Mouse (Mus musculus) cerebellum, adult 2 months (tissue): ENCODE results near the gene Dnaja1. TPM values are rescaled to one million over a fixed set of nuclear protein-coding genes. Genes with fewer than 3 reads are reported as not detected.

Experiments used
- DNase-seq, 2 experiments: peaks; one replicate each; pipeline ENCODE4 v3.0.0; 2021
- H3K27ac ChIP-seq: fragments of 200-500 bp; 2 replicates; pipeline ENCODE4 v1.5.1; 2012; ENCODE audit warnings: low read length, control low read depth, inconsistent platforms; ENCODE audit not compliant: insufficient read depth
- H3K27me3 ChIP-seq: fragments of 200-500 bp; 2 replicates; pipeline ENCODE4 v1.6.1; 2012; ENCODE audit warnings: inconsistent platforms, mild to moderate bottlenecking, low read length, moderate library complexity; ENCODE audit not compliant: control insufficient read depth, insufficient read depth
- H3K4me1 ChIP-seq: fragments of 200-500 bp; 2 replicates; pipeline ENCODE4 v1.6.1; 2011; ENCODE audit warnings: low read length; ENCODE audit not compliant: control insufficient read depth, insufficient read depth
- H3K4me3 ChIP-seq: fragments of 200-500 bp; replicated peaks from 2 replicates; pipeline ENCODE3; 2011; ENCODE audit warnings: mild to moderate bottlenecking, low read depth, low read length, control low read depth; ENCODE audit not compliant: insufficient read depth
- CTCF ChIP-seq: fragments of 200-500 bp; IDR thresholded peaks from 2 replicates; pipeline ENCODE4 v1.5.1; 2011; ENCODE audit warnings: low read depth, mild to moderate bottlenecking, control low read depth, low read length, moderate library complexity, borderline replicate concordance; ENCODE audit not compliant: insufficient read depth
- POLR2A ChIP-seq: fragments of 200-500 bp; IDR thresholded peaks from 2 replicates; pipeline ENCODE4 v1.6.1; 2011; ENCODE audit warnings: low read length, control low read depth, borderline replicate concordance; ENCODE audit not compliant: insufficient read depth
- WGBS: fragments of 180-500 bp; shearing (Covaris S2); methylation state at CpG from one replicate; pipeline ENCODE4 v1.1.7; 2018; 5-methylcytosine and 5-hydroxymethylcytosine counted together
- polyA plus RNA-seq: library from polyadenylated mRNA; depleted of rRNA; stranded (reverse); fragments of >200 nt; gene quantifications from 2 replicates; pipeline ENCODE4 v1.2.3, GENCODE M21; 2012

Gene Dnaja1
- polyA plus RNA-seq, 1 experiment = 93.0 TPM

- Histone ChIP-seq H3K4me3 (peak overlapping the region; percentile 93), H3K27me3 (no peaks in the 10 kb centered on the region), H3K27ac (peak overlapping the region; percentile 94), H3K4me1 (peaks cover 3% of the 10 kb centered on the region; the same call in 1 of the 2 replicates)
- DNase-seq = peak in 1 of 2 experiments; percentile 70
- TF ChIP-seq CTCF (no peak), POLR2A (no peak)
- WGBS = under 1% methylated on average over 58 of the region's 62 CpGs
Measured at GRCm38 (mm10) chr4:40722687-40723460, 924 bp downstream of the Dnaja1 start.

- TF ChIP-seq CTCF = no peak
- no peak for TF ChIP-seq POLR2A
- 69% methylated on average over 7 of the region's 7 CpGs for WGBS
- DNase-seq = no peak
- peaks cover 3% of the 10 kb centered on the region; the same call in 1 of the 2 replicates for H3K4me1 ChIP-seq
- no peak overlapping the region for H3K4me3 ChIP-seq
- H3K27me3 ChIP-seq = no peaks in the 10 kb centered on the region
- H3K27ac ChIP-seq = no peak overlapping the region
Measured at GRCm38 (mm10) chr4:40725141-40725540, 3.2 kb downstream of the Dnaja1 start.

GRCm38 (mm10) chr4:40725554-40725953 is 3.6 kb downstream of the Dnaja1 start:
- Histone ChIP-seq H3K27ac (no peak overlapping the region), H3K4me1 (peaks cover 3% of the 10 kb centered on the region; the same call in 1 of the 2 replicates), H3K27me3 (no peaks in the 10 kb centered on the region), H3K4me3 (no peak overlapping the region)
- TF ChIP-seq POLR2A (no peak), CTCF (no peak)
- DNase-seq = no peak

- TF ChIP-seq POLR2A (no peak), CTCF (no peak)
- H3K27ac ChIP-seq = no peak overlapping the region
Measured at GRCm38 (mm10) chr4:40727247-40727646, 5.3 kb downstream of the Dnaja1 start.

GRCm38 (mm10) chr4:40731262-40731661 is 9.3 kb downstream of the Dnaja1 start:
- Histone ChIP-seq H3K4me3 (no peak overlapping the region), H3K27ac (no peak overlapping the region), H3K27me3 (no peaks in the 10 kb centered on the region), H3K4me1 (no peaks in the 10 kb centered on the region)
- no peak for TF ChIP-seq POLR2A
- DNase-seq = no peak

More at GRCm38 (mm10) chr4:40727247-40727646, 5.3 kb downstream of the Dnaja1 start:
- 71% methylated on average over 1 of the region's 1 CpGs for WGBS
- H3K4me1 ChIP-seq = no peaks in the 10 kb centered on the region
- DNase-seq = no peak
- H3K4me3 ChIP-seq = no peak overlapping the region
- H3K27me3 ChIP-seq = no peaks in the 10 kb centered on the region

- no peak overlapping the region for H3K4me3 ChIP-seq
- no peak for DNase-seq
- H3K27me3 ChIP-seq = no peaks in the 10 kb centered on the region
- H3K4me1 ChIP-seq = no peaks in the 10 kb centered on the region
- no peak for TF ChIP-seq CTCF
- no peak for TF ChIP-seq POLR2A
- WGBS = 41% methylated on average over 1 of the region's 1 CpGs
- H3K27ac ChIP-seq = no peak overlapping the region
Measured at GRCm38 (mm10) chr4:40735351-40735750, 13.4 kb downstream of the Dnaja1 start.

- H3K27me3 ChIP-seq = no peaks in the 10 kb centered on the region
- DNase-seq = peak in 1 of 2 experiments; percentile 7
- peak overlapping the region; percentile 93 for H3K4me3 ChIP-seq
- no peaks in the 10 kb centered on the region for H3K4me1 ChIP-seq
- WGBS = under 1% methylated on average over 39 of the region's 39 CpGs
- peak overlapping the region; percentile 6; the same call in 1 of the 2 replicates for H3K27ac ChIP-seq
- no peak for TF ChIP-seq POLR2A
- no peak for TF ChIP-seq CTCF
Measured at GRCm38 (mm10) chr4:40757157-40757779, 35.3 kb downstream of the Dnaja1 start.
